Mouse (Mus musculus) midbrain, embryonic 10.5 days (tissue): ENCODE data around the gene Ercc6l2. TPM values are rescaled to one million over a fixed set of nuclear protein-coding genes. Genes with fewer than 3 reads are reported as not detected.

ENCODE experiments used
- polyA plus RNA-seq: library from polyadenylated mRNA; unstranded; fragments of >200 nt; fragmentation: Nextera tagmentation; extraction: Ambion mirVana; gene quantifications from 2 replicates; pipeline ENCODE4 v1.2.1, GENCODE M21; 2016

Gene Ercc6l2
- polyA plus RNA-seq, 1 experiment from 2014 or later = 23.0 TPM

Other genes starting within 250 kb of the Ercc6l2 start
- gene Ptch1, start 241.6 kb upstream of the Ercc6l2 start, polyA plus RNA-seq = 30.9 and 31.6 TPM in 2 replicates